ENCODE assay signal across 13 mouse cellular contexts in the genomic region with DNA sequence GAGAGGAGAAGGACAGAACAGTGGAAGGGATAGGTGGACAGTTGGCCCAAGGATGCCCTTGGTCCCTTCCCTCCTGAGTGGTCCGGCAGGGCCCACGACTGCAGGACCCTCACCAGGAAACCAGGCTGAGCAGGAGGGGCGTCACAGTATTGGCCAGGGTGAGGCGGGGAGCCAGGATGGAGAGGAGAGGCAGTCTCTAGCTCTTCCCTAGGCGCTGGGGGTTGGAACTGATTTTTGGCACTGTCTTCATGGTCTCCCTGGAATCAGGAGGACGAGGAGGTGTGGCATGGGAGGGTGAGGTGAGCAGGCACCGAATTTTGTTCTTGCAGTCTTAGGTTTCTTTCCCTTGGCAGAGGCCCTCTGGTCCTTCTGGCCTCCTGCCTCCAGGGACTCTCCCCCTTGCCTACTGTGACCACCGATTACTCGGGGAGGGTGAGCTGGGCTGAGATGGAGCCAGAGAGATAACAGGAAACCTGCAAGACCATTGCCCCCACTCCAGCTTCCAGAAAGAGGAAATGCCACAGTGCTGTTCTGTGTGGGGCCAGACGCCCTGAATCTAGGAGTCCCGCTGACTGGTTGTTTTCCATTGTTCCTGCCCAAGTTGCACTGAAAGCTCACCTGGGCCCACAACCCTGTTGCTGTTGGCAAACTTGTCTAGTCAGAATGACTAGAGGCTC. TPM values are rescaled to one million over a fixed set of nuclear protein-coding genes. Genes with fewer than 3 reads are reported as not detected.
DNase-seq lines count a peak whose midpoint lies in the region; ATAC-seq and TF ChIP-seq lines count a peak whose summit lies in the region.
"Had no signal": no experiment of that assay in that cellular context is flagged by ENCODE, and none has a peak within 500 bp of the region (broad histone marks: within the 10 kb centered on the region; RNA-seq: fewer than 3 reads in every experiment).

No protein-coding gene starts in this region.

- no peak overlapping the region for H3K4me2 ChIP-seq in lung, embryonic 14.5 days
- H3K4me2 ChIP-seq: liver, embryonic 15.5 days had no signal

- H3K4me1 ChIP-seq in lung, embryonic 14.5 days (ENCODE audit: insufficient read depth): peaks cover 10% of the 10 kb centered on the region; the same call in 1 of the 2 replicates

- H3K4me3 ChIP-seq in lung, embryonic 14.5 days (ENCODE audit: low read depth, low read length): no peak overlapping the region
- H3K4me3 ChIP-seq: liver, embryonic 15.5 days had no signal

- ATAC-seq in lung, embryonic 14.5 days (ENCODE audit: insufficient read depth): peak; percentile 7
- ATAC-seq in hematopoietic stem cell, adult 5-6 weeks (replicated peaks in 1 of 2; ENCODE audit: insufficient read depth in 1 of 2, low FRiP score in 2 of 2, low TSS enrichment in 1 of 2, low read depth in 1 of 2, poor library complexity in 2 of 2, severe bottlenecking in 2 of 2): peak; percentile 34 to 46; a peak in 3 of 4 replicates
- peak; percentile 54 for ATAC-seq in megakaryocyte progenitor cell, adult 5-6 weeks (replicated peaks; ENCODE audit: poor library complexity)
- no peak for ATAC-seq in CD4-positive, CD25-positive, alpha-beta regulatory T cell, adult 4 months
- ATAC-seq: Patski had no signal

- H3K36me3 ChIP-seq in lung, embryonic 14.5 days (ENCODE audit: insufficient read depth): peaks cover 20% of the 10 kb centered on the region; the same call in 1 of the 2 replicates
- H3K36me3 ChIP-seq: liver, embryonic 15.5 days had no signal

- no peak for TF ChIP-seq CTCF in lung, embryonic 14.5 days (IDR thresholded peaks at IDR 0.05; ENCODE audit: low read depth)

- DNase-seq in embryo, embryonic 10 days (ENCODE audit: low spot score): peak; percentile 14
- no peak for DNase-seq in embryo, embryonic 9.5 days (ENCODE audit: extremely low spot score)
- DNase-seq in lung, embryonic 14.5 days: no peak
- no peak for DNase-seq in lung, postnatal 4 days
- DNase-seq in testis, postnatal 10 days (ENCODE audit: low spot score): no peak
- DNase-seq: adrenal gland, adult 2 months; cerebellum, adult 11-12 months; kidney, adult 11 months had no signal

- no peaks in the 10 kb centered on the region for H3K27me3 ChIP-seq in lung, embryonic 14.5 days (ENCODE audit: insufficient read depth, low read length)
- H3K27me3 ChIP-seq: liver, embryonic 15.5 days; Patski had no signal

- WGBS in lung, embryonic 14.5 days: 24% methylated on average over 11 of the region's 11 CpGs

- no peak overlapping the region for H3K9ac ChIP-seq in lung, embryonic 14.5 days
- H3K9ac ChIP-seq: liver, embryonic 15.5 days had no signal

- H3K27ac ChIP-seq in lung, embryonic 14.5 days (ENCODE audit: low read depth): peak overlapping the region; percentile 52; the same call in 1 of the 2 replicates
- H3K27ac ChIP-seq: liver, embryonic 15.5 days had no signal

- no peaks in the 10 kb centered on the region for H3K9me3 ChIP-seq in lung, embryonic 14.5 days (ENCODE audit: low read depth, low read length)
- H3K9me3 ChIP-seq: liver, embryonic 15.5 days had no signal

RNA-seq across cellular contexts. Expression of a gene that starts 3.8 kb away (rescaled TPM):
- polyA plus RNA-seq in lung, embryonic 14.5 days (2014; fragmentation: Nextera tagmentation; extraction: Ambion mirVana): 44.2 and 46.6 TPM in 2 replicates
- 38.5 and 53.8 TPM in 2 replicates for total RNA-seq in hematopoietic stem cell, adult 5-6 weeks (2017)
- total RNA-seq in megakaryocyte progenitor cell, adult 5-6 weeks (2015): 15.0 and 17.1 TPM in 2 replicates
- 68.2 and 78.2 TPM in 2 replicates for total RNA-seq in megakaryocyte progenitor cell, adult 5-6 weeks (2017)
- polyA plus RNA-seq in CD4-positive, CD25-positive, alpha-beta regulatory T cell, adult 4 months (2017; shearing (Covaris generic)): 10 to 100 TPM; 10.8 to 16.6 TPM

RNA-seq across cellular contexts. Expression of a gene that starts 18.9 kb away (rescaled TPM):
- polyA plus RNA-seq in lung, embryonic 14.5 days (2014; fragmentation: Nextera tagmentation; extraction: Ambion mirVana): 43.7 TPM in 2 replicates
- 33.1 and 35.7 TPM in 2 replicates for total RNA-seq in hematopoietic stem cell, adult 5-6 weeks (2017)
- total RNA-seq in megakaryocyte progenitor cell, adult 5-6 weeks (2015): 24.9 and 27.1 TPM in 2 replicates
- 24.2 and 28.5 TPM in 2 replicates for total RNA-seq in megakaryocyte progenitor cell, adult 5-6 weeks (2017)
- polyA plus RNA-seq in CD4-positive, CD25-positive, alpha-beta regulatory T cell, adult 4 months (2017; shearing (Covaris generic)): 100 to 1,000 TPM; 155 to 181 TPM
